Mouse (Mus musculus): ENCODE data around the gene Cog1.

DNA sequence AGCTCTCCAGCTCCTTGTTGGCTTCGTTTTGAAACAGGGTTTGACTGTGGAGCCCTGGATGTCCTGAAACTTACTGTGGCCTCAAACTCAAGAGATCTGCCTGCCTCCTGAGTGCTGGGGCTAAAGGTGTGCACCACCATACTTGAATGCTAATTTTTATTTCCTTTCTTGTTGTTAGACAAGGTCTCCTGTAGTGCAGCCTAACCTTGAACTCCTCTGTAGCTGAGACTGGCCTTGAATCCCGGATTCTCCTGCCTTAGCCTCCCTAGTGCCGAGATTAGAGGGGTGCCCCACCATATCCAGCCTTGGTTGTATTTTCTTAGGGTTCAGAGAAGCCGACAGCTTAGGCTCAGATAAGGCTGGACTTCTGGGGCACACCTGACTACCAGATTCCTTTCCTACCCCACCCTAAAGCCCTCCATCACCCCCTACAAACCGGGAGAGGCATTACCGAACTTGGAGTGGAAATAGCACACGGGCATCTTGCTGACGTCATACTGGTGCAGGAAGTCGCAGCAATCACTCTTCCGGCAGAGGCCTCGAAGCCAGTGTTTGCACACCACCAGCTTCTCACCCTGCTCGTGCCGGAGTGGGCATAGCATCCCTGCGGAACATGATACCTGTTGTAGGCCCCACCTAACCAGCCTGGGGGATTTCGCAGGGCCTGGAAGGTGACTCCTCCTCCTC is 57.1 kb downstream of the Cog1 start:
- no peak for TF ChIP-seq CTCF (IDR thresholded peaks at IDR 0.05; ENCODE audit: borderline replicate concordance, insufficient read depth, low read depth, low read length)
- TF ChIP-seq POLR2A (IDR thresholded peaks at IDR 0.05; ENCODE audit: borderline replicate concordance, insufficient read depth, low read length): no peak

Measured in cerebellum, adult 2 months (tissue).